Mouse (Mus musculus): ENCODE measurements around the gene Pigv.

The Pigv gene

GRCm38 (mm10) chr4:133671881-133672844 is at the start of gene Pigv:
Gene Pigv (minus strand): TSS chr4:133672647.
- DNase-seq (ENCODE audit: low read depth), result peak; percentile 94

- DNase-seq (ENCODE audit: low read depth), result no peak
Measured at GRCm38 (mm10) chr4:133719791-133720190, 47.3 kb upstream of the Pigv start.

GRCm38 (mm10) chr4:133712755-133713154 is 40.3 kb upstream of the Pigv start:
- peak; percentile 34 for DNase-seq (ENCODE audit: low read depth)

GRCm38 (mm10) chr4:133711307-133712076 is 39.0 kb upstream of the Pigv start:
- DNase-seq (ENCODE audit: low read depth), result peak; percentile 52

GRCm38 (mm10) chr4:133709395-133709794 is 36.9 kb upstream of the Pigv start:
- peak; percentile 26 for DNase-seq (ENCODE audit: low read depth)

- DNase-seq (ENCODE audit: low read depth), result peak; percentile 51
Measured at GRCm38 (mm10) chr4:133707464-133707863, 35.0 kb upstream of the Pigv start.

- DNase-seq (ENCODE audit: low read depth), result peak; percentile 89
Measured at GRCm38 (mm10) chr4:133706956-133707355, 34.5 kb upstream of the Pigv start.

- DNase-seq (ENCODE audit: low read depth), result no peak
Measured at GRCm38 (mm10) chr4:133705062-133705461, 32.6 kb upstream of the Pigv start.

- no peak for DNase-seq (ENCODE audit: low read depth)
Measured at GRCm38 (mm10) chr4:133700905-133701368, 28.5 kb upstream of the Pigv start.

GRCm38 (mm10) chr4:133695363-133695762 is 22.9 kb upstream of the Pigv start:
- DNase-seq (ENCODE audit: low read depth), result no peak

- no peak for DNase-seq (ENCODE audit: low read depth)
Measured at GRCm38 (mm10) chr4:133690252-133690651, 17.8 kb upstream of the Pigv start.

- peak; percentile 69 for DNase-seq (ENCODE audit: low read depth)
Measured at GRCm38 (mm10) chr4:133688417-133689067, 16.1 kb upstream of the Pigv start.

- no peak for DNase-seq (ENCODE audit: low read depth)
Measured at GRCm38 (mm10) chr4:133687126-133687525, 14.7 kb upstream of the Pigv start.

GRCm38 (mm10) chr4:133686512-133686911 is 14.1 kb upstream of the Pigv start:
- DNase-seq (ENCODE audit: low read depth), result no peak

- no peak for DNase-seq (ENCODE audit: low read depth)
Measured at GRCm38 (mm10) chr4:133680206-133680786, 7.8 kb upstream of the Pigv start.

GRCm38 (mm10) chr4:133679629-133680028 is 7.2 kb upstream of the Pigv start:
- DNase-seq (ENCODE audit: low read depth), result no peak

GRCm38 (mm10) chr4:133677266-133677665 is 4.8 kb upstream of the Pigv start:
- DNase-seq (ENCODE audit: low read depth), result peak; percentile 79

GRCm38 (mm10) chr4:133676189-133676588 is 3.7 kb upstream of the Pigv start:
- DNase-seq (ENCODE audit: low read depth), result no peak

GRCm38 (mm10) chr4:133675594-133676016 is 3.2 kb upstream of the Pigv start:
- no peak for DNase-seq (ENCODE audit: low read depth)

GRCm38 (mm10) chr4:133674331-133674695 is 1.9 kb upstream of the Pigv start:
- DNase-seq (ENCODE audit: low read depth), result no peak

- DNase-seq (ENCODE audit: low read depth), result peak; percentile 46
Measured at GRCm38 (mm10) chr4:133673666-133674330, 1.4 kb upstream of the Pigv start.
